Mouse (Mus musculus): ENCODE data around the gene Inca1. TPM values are rescaled to one million over a fixed set of nuclear protein-coding genes. Genes with fewer than 3 reads are reported as not detected.
A peak's percentile ranks its signal among the peaks of the same experiment; 100 is the strongest.

Gene Inca1
- total and polyA plus RNA-seq, 3 experiments, result 0.35 to 2.2 TPM; not detected in 1

DNA sequence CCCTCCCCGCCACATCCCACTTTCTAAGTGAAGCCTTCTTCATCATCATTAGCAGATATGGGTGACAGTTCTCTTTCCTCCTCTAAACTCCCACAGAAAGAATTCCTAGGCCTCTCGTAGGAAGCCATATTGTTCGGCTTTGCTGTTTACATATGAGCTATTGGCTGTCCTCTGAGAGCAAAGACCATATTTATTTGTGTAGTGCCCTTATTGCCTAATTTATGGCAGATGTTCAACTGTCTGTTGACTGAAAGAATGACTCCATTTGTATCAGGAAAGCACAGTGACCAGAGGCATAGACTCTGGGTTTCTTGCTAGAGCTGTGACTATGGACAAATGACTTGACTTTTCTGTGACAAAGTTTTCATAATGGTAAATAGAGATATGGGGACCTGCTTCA, 41.6 kb upstream of the Inca1 start:
- Histone ChIP-seq H3K79me2 (ENCODE audit: control insufficient read depth, insufficient read depth, low read length, poor library complexity) (no peaks in the 10 kb centered on the region), H3K4me3 (ENCODE audit: control insufficient read depth in 1 of 2, insufficient read depth in 1 of 2, low read depth in 2 of 2, low read length in 2 of 2) (no peak overlapping the region), H3K27ac (ENCODE audit: control insufficient read depth, low read depth, low read length) (no peak overlapping the region), H3K27me3 (ENCODE audit: control insufficient read depth in 1 of 2, insufficient read depth in 2 of 2, low read length in 2 of 2) (peaks cover 13 to 26% of the 10 kb centered on the region in 2 experiments), H3K9ac (ENCODE audit: control insufficient read depth, low read depth, low read length, poor library complexity, severe bottlenecking) (no peak overlapping the region), H3K36me3 (ENCODE audit: control insufficient read depth in 1 of 2, insufficient read depth in 2 of 2, low read length in 2 of 2) (no peaks in the 10 kb centered on the region), H3K9me3 (replicated peaks; ENCODE audit: insufficient read depth, low read length) (no peaks in the 10 kb centered on the region), H3K4me1 (ENCODE audit: control insufficient read depth in 1 of 2, insufficient read depth in 2 of 2, low read length in 2 of 2) (peaks cover 0 to 5% of the 10 kb centered on the region in 2 experiments; a peak in 1 of 4 replicates)
- TF ChIP-seq POLR2A (IDR thresholded peaks at IDR 0.05; ENCODE audit: control insufficient read depth in 1 of 2, insufficient read depth in 1 of 2, low read depth in 1 of 2, low read length in 2 of 2, poor library complexity in 1 of 2) (no peak), JUND (IDR thresholded peaks at IDR 0.05; ENCODE audit: low read depth, low read length) (no peak), EP300 (IDR thresholded peaks at IDR 0.05; ENCODE audit: low read depth in 1 of 2, low read length in 2 of 2) (no peak), SIN3A (IDR thresholded peaks at IDR 0.05; ENCODE audit: low read length) (no peak), SMC3 (IDR thresholded peaks at IDR 0.05; ENCODE audit: low read depth, low read length) (no peak), ZC3H11A (IDR thresholded peaks at IDR 0.05; ENCODE audit: low read depth, low read length) (no peak), TAL1 (IDR thresholded peaks at IDR 0.05; ENCODE audit: low read length) (no peak), MEF2A (IDR thresholded peaks at IDR 0.05; ENCODE audit: extremely low read depth, insufficient replicate concordance, low read depth, low read length, poor library complexity, severe bottlenecking) (no peak), TBP (IDR thresholded peaks at IDR 0.05; ENCODE audit: low read depth, low read length) (no peak), RAD21 (IDR thresholded peaks at IDR 0.05; ENCODE audit: low read depth, low read length) (no peak), MYC (IDR thresholded peaks at IDR 0.05; ENCODE audit: low read depth, low read length) (no peak), CHD2 (IDR thresholded peaks at IDR 0.05; ENCODE audit: low read length) (no peak), POLR2AphosphoS5 (IDR thresholded peaks at IDR 0.05; ENCODE audit: borderline replicate concordance, low read depth, low read length) (no peak), POLR2AphosphoS2 (IDR thresholded peaks at IDR 0.05; ENCODE audit: low read length) (no peak), BHLHE40 (IDR thresholded peaks at IDR 0.05; ENCODE audit: borderline replicate concordance, low read depth, low read length) (no peak), ETS1 (IDR thresholded peaks at IDR 0.05; ENCODE audit: low read depth, low read length) (no peak), MAX (IDR thresholded peaks at IDR 0.05; ENCODE audit: low read length) (no peak), MAFK (IDR thresholded peaks at IDR 0.05; ENCODE audit: borderline replicate concordance, low read depth, low read length) (no peak), RCOR1 (IDR thresholded peaks at IDR 0.05; ENCODE audit: low read depth, low read length) (no peak)
- DNase-seq (ENCODE audit: low read depth, low spot score), result no peak

- peak; percentile 50 for DNase-seq (ENCODE audit: low read depth, low spot score)
- Histone ChIP-seq H3K4me3 (ENCODE audit: control insufficient read depth in 1 of 2, insufficient read depth in 1 of 2, low read depth in 2 of 2, low read length in 2 of 2) (no peak overlapping the region), H3K27me3 (ENCODE audit: control insufficient read depth in 1 of 2, insufficient read depth in 2 of 2, low read length in 2 of 2) (peaks cover 12 to 18% of the 10 kb centered on the region in 2 experiments), H3K36me3 (ENCODE audit: control insufficient read depth in 1 of 2, insufficient read depth in 2 of 2, low read length in 2 of 2) (no peaks in the 10 kb centered on the region), H3K9me3 (replicated peaks; ENCODE audit: insufficient read depth, low read length) (no peaks in the 10 kb centered on the region), H3K27ac (ENCODE audit: control insufficient read depth, low read depth, low read length) (no peak overlapping the region), H3K4me1 (ENCODE audit: control insufficient read depth in 1 of 2, insufficient read depth in 2 of 2, low read length in 2 of 2) (peaks cover 0 to 5% of the 10 kb centered on the region in 2 experiments; a peak in 1 of 4 replicates), H3K79me2 (ENCODE audit: control insufficient read depth, insufficient read depth, low read length, poor library complexity) (no peaks in the 10 kb centered on the region), H3K9ac (ENCODE audit: control insufficient read depth, low read depth, low read length, poor library complexity, severe bottlenecking) (no peak overlapping the region)
- TF ChIP-seq CTCF (IDR thresholded peaks at IDR 0.05 in 2 of 3, conservative IDR thresholded peaks at IDR 0.05 in 1 of 3; ENCODE audit: control insufficient read depth in 1 of 3, insufficient read depth in 1 of 3, low read depth in 2 of 3, low read length in 3 of 3, poor library complexity in 1 of 3, severe bottlenecking in 1 of 3), result no peak
- TF ChIP-seq MYB (IDR thresholded peaks at IDR 0.05; ENCODE audit: low read depth, low read length), result no peak
- TF ChIP-seq ZMIZ1 (IDR thresholded peaks at IDR 0.05; ENCODE audit: low read depth, low read length), result no peak
- peak in 1 of 2 experiments; percentile 53; a peak in 3 of 4 replicates for TF ChIP-seq EP300 (IDR thresholded peaks at IDR 0.05; ENCODE audit: low read depth in 1 of 2, low read length in 2 of 2)
- no peak for TF ChIP-seq JUND (IDR thresholded peaks at IDR 0.05; ENCODE audit: low read depth, low read length)
- TF ChIP-seq HCFC1 (IDR thresholded peaks at IDR 0.05; ENCODE audit: low read depth, low read length), result no peak
- TF ChIP-seq ETS1 (IDR thresholded peaks at IDR 0.05; ENCODE audit: low read depth, low read length), result peak; percentile 58
- TF ChIP-seq GATA1 (IDR thresholded peaks at IDR 0.05; ENCODE audit: low read depth, low read length), result peak; percentile 50; the same call in 1 of the 2 replicates
- peak; percentile 85 for TF ChIP-seq TCF12 (IDR thresholded peaks at IDR 0.05; ENCODE audit: low read depth, low read length)
- TF ChIP-seq TAL1 (IDR thresholded peaks at IDR 0.05; ENCODE audit: low read length), result peak; percentile 76
- TF ChIP-seq RCOR1 (IDR thresholded peaks at IDR 0.05; ENCODE audit: low read depth, low read length), result no peak
- TF ChIP-seq ZNF384 (IDR thresholded peaks at IDR 0.05; ENCODE audit: low read depth, low read length), result peak; percentile 58
Measured at GRCm38 (mm10) chr11:70737749-70738148, 37.8 kb upstream of the Inca1 start.

Data from MEL (cell line).